Mouse (Mus musculus) telencephalon, adult 2 months (tissue): Measurements from ENCODE around the gene Arfgef2.

Source experiments
- DNase-seq: peaks from one replicate; pipeline ENCODE4 v3.0.0-alpha.2; 2011; ENCODE audit warnings: low read depth, low spot score

Arfgef2 gene

DNA sequence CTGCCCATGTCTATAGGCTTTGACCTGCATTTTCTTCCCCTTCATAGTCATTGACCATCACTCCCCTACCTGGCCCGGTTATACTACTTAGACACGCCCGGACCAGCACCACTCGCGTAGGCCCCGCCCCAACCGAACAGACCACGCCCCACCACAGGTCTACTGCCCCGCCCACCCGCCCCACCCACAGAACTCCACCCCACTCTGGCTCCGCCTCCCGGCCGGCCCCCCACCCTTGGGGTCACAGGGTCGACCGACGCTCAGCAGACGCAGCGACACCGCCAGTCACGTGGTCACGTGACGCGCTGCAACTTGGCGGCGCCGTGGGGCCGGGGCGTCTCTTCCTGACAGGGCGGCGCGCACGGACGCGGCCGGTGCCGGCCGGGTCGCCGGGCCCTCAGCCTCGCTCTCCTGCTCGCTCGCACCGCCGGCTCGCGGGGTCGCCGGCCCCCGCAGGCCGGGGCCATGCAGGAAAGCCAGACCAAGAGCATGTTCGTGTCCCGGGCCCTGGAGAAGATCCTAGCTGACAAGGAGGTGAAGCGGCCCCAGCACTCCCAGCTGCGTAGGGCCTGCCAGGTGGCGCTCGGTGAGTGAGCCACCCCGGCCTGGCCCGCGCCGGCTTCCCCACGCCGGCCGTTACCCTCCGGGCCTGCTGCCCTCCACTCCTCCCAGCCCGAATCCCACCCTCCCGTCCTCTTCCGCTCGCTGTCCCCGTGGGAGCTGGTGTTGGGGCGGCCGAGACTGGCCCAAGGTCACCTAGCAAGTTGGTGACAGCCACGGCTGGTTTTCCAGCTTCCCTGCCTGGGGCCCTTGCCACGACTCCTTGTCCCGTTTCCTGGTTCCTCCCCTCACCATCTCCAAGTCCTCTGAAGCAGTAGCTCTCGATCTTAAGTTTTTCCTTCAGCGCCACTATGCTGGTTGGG is at the start of gene Arfgef2:
Arfgef2 (plus strand) TSS at position 339 of the 923 bp plus-strand sequence.
- peak; percentile 66 for DNase-seq

DNA sequence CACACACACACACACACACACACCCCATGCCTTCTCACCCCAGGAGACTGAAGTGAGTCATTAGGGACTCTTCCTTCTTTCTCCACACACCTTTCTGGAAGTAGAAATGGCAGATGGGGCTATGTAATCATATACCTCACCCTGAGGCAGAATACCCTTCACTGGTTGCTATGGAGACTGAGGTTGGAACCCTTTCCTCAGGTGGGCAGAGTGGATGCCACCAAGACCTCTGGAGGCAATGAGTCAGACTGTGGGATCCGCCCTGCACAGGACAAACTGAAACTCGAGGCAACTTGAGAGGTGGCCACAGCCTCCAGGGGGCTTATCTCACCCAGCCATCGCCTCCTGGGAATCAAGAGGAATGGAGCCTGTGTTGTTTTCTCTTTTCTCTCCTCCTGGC is 47.4 kb upstream of the Arfgef2 start:
- DNase-seq, result no peak

DNA sequence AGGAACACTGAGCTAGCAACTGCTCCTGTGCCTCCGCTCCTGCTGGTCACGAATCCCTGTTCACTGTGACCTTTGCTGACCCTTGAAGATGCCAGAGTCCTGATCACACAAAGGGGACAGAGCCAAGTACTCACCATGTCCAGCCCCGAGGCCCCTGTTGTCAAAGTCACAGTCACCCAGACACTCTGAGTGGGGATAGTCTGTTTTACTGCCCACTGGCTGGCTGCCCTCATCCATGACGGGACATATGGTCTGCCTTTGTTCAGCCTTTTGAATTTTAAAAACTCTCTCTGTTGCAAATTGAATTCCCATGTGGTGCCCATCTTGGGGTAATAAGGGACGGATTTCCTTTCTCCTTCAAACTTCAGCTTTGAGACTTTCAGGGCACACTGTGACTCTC is 41.3 kb upstream of the Arfgef2 start:
- DNase-seq, result no peak

DNA sequence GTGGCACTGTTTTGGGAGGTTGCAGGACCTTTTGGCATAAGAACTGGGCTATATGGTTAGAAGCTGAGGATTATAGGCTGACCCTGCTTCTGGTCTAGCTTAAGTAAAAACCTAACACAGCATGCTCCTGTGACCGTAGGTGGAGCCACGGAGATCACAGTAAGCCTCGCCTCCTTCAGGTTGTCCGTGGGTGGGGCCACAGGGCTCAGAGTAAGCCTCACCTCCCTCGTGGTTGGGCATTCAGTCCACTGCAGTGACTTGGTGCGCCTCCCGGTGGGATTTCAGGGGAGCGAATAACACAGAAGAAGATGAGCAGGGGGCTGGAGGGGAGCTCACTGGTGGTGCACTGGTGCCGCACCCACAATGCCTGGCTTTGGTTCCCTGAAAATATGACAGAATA is 37.8 kb upstream of the Arfgef2 start:
- no peak for DNase-seq

- DNase-seq, result no peak
Observed at GRCm38 (mm10) chr2:166771396-166771795, 34.0 kb upstream of the Arfgef2 start.

GRCm38 (mm10) chr2:166773587-166773986 is 31.8 kb upstream of the Arfgef2 start:
- DNase-seq, result no peak

DNA sequence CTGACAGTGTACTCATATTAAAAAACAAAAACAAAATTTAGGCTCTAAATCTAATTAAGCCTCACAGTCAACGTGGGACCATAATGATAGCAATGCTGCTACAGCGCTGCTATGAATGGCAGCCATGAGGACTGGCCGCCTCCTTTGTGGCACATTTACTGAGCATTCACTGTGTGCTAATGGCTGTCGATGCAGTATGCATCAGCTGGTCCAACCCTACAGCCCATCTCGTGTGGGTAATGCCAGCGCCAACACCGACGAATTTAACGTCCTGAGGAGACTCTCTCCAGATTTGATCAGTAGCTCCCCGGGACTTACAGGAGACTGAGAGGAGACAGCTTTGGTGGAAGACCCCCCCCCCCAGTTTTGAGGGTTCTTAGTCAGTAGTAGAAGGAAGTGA is 31.1 kb upstream of the Arfgef2 start:
- no peak for DNase-seq

GRCm38 (mm10) chr2:166775357-166775893 is 30.0 kb upstream of the Arfgef2 start:
- no peak for DNase-seq

DNA sequence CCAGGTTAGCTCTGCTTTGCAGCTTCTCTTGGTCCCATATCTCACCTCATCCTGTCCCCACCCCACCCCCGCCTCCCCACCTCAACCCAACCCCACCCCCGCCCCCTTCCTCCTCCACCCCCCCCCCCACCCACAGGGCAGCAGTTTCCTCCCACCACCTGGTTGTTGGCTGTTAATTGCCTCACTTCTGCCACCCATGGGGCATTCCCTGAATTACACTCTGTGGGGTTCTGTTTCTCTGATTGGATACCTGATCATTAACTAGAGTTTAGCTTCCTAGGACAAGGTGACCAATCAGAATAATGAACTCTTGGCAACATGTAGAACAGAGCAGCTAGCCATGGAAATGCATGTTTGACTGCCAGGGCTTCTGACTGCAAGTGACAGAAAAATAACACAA is 29.1 kb upstream of the Arfgef2 start:
- DNase-seq, result no peak

GRCm38 (mm10) chr2:166779956-166780355 is 25.4 kb upstream of the Arfgef2 start:
- DNase-seq, result no peak

- no peak for DNase-seq
Observed at GRCm38 (mm10) chr2:166780980-166781578, 24.3 kb upstream of the Arfgef2 start.

- no peak for DNase-seq
Observed at GRCm38 (mm10) chr2:166784376-166784775, 21.0 kb upstream of the Arfgef2 start.

GRCm38 (mm10) chr2:166786353-166787004 is 18.9 kb upstream of the Arfgef2 start:
- peak; percentile 95 for DNase-seq

GRCm38 (mm10) chr2:166791738-166792137 is 13.7 kb upstream of the Arfgef2 start:
- DNase-seq, result no peak

DNA sequence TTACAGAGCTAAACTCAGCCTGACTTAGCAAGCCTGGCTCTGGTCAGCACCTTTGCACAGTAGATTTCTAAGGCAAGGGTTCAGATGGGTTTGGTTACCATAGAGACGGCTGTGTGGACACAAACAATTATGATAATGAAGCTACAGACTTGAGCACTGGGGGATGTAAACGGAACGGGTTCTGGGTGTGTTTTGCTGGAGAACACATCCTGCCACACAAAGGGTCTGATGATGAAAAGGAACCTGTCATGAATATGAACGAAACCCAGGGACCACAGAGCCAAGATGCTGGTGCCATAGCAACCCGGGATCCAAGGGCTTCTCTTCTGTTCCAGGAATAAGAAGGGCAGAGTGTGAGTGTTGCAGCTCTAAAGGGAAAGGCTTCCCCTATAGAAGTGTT is 13.0 kb upstream of the Arfgef2 start, which contains the start of gene Trp53rkb:
Trp53rkb (plus strand) TSS at position 177 of the 400 bp plus-strand sequence.
- no peak for DNase-seq

DNA sequence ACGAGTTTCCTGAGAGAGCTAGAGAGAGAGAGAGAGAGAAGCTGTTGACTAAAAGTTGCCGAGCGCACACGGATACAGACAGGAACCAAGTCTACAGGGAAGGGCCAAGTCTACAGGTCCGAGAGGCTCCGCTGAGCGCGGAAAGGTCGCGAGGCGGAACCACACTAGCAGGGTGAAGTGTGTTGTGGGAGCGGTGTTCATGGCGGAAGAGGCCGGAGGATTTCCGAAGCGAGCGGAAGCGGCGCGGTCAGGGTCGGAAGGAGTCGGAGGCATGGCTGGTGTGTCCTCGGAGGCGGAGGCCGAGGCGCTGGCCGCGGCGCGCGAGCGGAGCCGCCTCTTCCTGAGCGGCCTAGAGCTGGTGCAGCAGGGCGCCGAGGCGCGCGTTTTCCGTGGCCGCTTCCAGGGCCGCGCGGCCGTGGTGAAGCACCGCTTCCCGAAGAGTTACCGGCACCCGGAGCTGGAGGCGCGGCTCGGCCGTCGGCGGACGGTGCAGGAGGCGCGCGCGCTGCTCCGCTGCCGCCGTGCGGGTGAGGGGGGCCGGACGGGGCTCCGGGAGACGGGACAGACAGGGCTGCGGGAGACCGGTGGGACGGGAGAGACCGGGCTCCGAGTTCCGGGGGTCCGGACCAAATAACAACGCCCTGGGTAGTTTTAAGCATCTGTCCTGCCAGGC is 11.7 kb upstream of the Arfgef2 start:
- peak; percentile 71 for DNase-seq

- peak; percentile 78 for DNase-seq
Observed at GRCm38 (mm10) chr2:166799615-166800472, 5.5 kb upstream of the Arfgef2 start.

GRCm38 (mm10) chr2:166800473-166800857 is 4.9 kb upstream of the Arfgef2 start:
- DNase-seq, result no peak

DNA sequence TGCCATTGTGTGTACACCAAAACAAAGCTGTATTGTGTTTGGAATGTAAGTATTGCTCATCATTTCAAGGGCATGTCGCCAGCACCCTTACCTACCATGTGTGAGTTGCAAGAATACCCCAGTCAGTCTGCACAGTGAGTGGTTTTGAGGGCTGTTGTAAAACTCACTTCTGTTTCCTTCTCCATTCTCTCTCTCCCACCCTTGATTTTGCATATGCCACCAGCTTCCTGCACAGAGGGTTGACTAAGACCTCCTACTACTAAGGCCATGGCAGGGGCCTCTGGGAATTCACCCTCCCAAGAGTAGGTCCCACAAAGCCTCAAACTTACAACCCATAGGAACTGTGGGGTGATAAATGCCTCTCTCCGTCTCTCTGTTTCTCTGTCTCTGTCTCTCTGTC is 4.0 kb upstream of the Arfgef2 start:
- DNase-seq, result no peak

- no peak for DNase-seq
Observed at GRCm38 (mm10) chr2:166803298-166803697, 2.1 kb upstream of the Arfgef2 start.
